Mouse (Mus musculus): ENCODE data around the gene Micu2. TPM values are rescaled to one million over a fixed set of nuclear protein-coding genes. Genes with fewer than 3 reads are reported as not detected.

Gene Micu2
- polyA plus RNA-seq, 1 experiment, result 21.3 TPM

GRCm38 (mm10) chr14:57980776-57981175 lies 18.3 kb downstream of the Micu2 start:
- Histone ChIP-seq H3K27me3 (ENCODE audit: control insufficient read depth, insufficient read depth, low read length) (no peaks in the 10 kb centered on the region), H3K4me1 (ENCODE audit: control insufficient read depth, insufficient read depth, low read length) (peaks cover 11% of the 10 kb centered on the region), H3K4me3 (replicated peaks; ENCODE audit: insufficient read depth, low read depth, low read length) (no peak overlapping the region), H3K27ac (ENCODE audit: insufficient read depth, low read length) (no peak overlapping the region)
- no peak for DNase-seq
- WGBS, result 80% methylated on average over 8 of the region's 8 CpGs
- no peak for TF ChIP-seq CTCF (IDR thresholded peaks at IDR 0.05; ENCODE audit: borderline replicate concordance, insufficient read depth, low read depth, low read length)

DNA sequence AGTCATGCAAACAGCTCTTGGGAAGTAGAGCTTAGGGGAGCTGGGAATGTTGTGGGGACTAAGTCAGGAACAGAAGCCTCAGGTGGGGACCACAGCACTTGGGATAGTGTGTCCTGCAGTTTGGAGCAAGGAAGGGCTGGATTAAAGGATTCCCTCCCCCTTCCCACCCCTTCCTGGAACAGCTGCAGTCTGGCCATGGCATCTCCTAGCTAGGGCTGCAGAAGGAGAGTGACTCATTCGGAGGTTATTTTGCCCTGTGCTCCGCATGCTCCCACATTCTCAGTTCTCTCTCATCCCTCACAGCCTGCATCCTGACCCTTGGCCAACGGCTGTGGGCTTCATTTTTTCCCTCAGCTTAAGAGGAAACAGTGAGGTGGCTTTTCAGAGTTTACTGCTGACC lies 18.9 kb downstream of the Micu2 start:
- 24% methylated on average over 3 of the region's 3 CpGs for WGBS
- no peak overlapping the region for H3K4me3 ChIP-seq (replicated peaks; ENCODE audit: insufficient read depth, low read depth, low read length)

DNA sequence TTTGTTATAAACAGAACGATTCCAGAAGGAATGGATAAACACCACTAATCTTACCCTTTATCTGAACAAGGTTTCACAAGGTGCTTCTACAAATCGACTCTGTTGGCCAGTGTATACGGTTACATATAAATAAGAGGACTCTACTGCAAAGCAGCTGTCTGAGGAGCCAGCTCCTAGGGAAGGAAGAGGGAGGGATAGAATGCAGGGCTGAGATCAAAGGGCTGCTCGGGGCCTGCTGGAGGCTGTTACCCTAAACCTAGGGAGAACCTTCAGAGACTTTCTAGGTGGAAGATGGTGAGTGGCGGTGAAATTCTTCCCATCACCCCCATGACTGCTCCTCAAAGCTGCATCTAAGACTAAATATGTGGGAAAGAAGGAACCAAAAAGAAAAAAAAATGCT lies 20.9 kb downstream of the Micu2 start:
- Histone ChIP-seq H3K4me3 (replicated peaks; ENCODE audit: insufficient read depth, low read depth, low read length) (no peak overlapping the region), H3K27me3 (ENCODE audit: control insufficient read depth, insufficient read depth, low read length) (no peaks in the 10 kb centered on the region), H3K27ac (ENCODE audit: insufficient read depth, low read length) (no peak overlapping the region), H3K4me1 (ENCODE audit: control insufficient read depth, insufficient read depth, low read length) (peaks cover 11% of the 10 kb centered on the region)
- WGBS, result 82% methylated on average over 5 of the region's 5 CpGs
- DNase-seq, result no peak
- TF ChIP-seq POLR2A (IDR thresholded peaks at IDR 0.05; ENCODE audit: borderline replicate concordance, insufficient read depth, low read length) (no peak), CTCF (IDR thresholded peaks at IDR 0.05; ENCODE audit: borderline replicate concordance, insufficient read depth, low read depth, low read length) (no peak)

More for the DNA sequence above, 18.9 kb downstream of the Micu2 start:
- DNase-seq, result peak in 1 of 2 experiments; percentile 6
- H3K27ac ChIP-seq (ENCODE audit: insufficient read depth, low read length), result no peak overlapping the region
- peaks cover 11% of the 10 kb centered on the region for H3K4me1 ChIP-seq (ENCODE audit: control insufficient read depth, insufficient read depth, low read length)
- TF ChIP-seq POLR2A (IDR thresholded peaks at IDR 0.05; ENCODE audit: borderline replicate concordance, insufficient read depth, low read length), result no peak
- TF ChIP-seq CTCF (IDR thresholded peaks at IDR 0.05; ENCODE audit: borderline replicate concordance, insufficient read depth, low read depth, low read length), result no peak
- H3K27me3 ChIP-seq (ENCODE audit: control insufficient read depth, insufficient read depth, low read length), result no peaks in the 10 kb centered on the region

DNA sequence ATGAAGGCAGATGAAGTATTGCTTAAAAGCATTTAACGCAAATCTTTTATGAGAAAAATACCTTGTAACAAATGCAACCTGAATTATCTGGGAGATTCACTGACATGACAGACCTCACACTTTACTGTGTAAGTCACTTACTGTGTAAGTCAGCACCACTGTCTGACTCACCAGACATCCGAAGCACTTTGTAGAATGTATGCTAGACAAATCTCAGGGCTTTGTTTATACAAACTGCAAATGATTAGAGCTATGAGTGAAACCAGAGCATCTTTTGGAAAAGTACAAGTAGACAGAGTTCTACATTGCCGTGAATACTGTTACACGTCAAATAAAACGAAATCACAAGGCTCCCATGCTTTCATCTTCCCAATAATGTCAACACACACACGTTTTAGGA lies 23.4 kb downstream of the Micu2 start:
- Histone ChIP-seq H3K27me3 (ENCODE audit: control insufficient read depth, insufficient read depth, low read length) (no peaks in the 10 kb centered on the region), H3K4me3 (replicated peaks; ENCODE audit: insufficient read depth, low read depth, low read length) (no peak overlapping the region), H3K4me1 (ENCODE audit: control insufficient read depth, insufficient read depth, low read length) (peaks cover 11% of the 10 kb centered on the region), H3K27ac (ENCODE audit: insufficient read depth, low read length) (no peak overlapping the region)
- 91% methylated on average over 6 of the region's 6 CpGs for WGBS
- no peak for DNase-seq
- TF ChIP-seq CTCF (IDR thresholded peaks at IDR 0.05; ENCODE audit: borderline replicate concordance, insufficient read depth, low read depth, low read length), result no peak
- no peak for TF ChIP-seq POLR2A (IDR thresholded peaks at IDR 0.05; ENCODE audit: borderline replicate concordance, insufficient read depth, low read length)

GRCm38 (mm10) chr14:57971986-57972525 lies 27.0 kb downstream of the Micu2 start:
- WGBS, result 81% methylated on average over 12 of the region's 12 CpGs
- no peak overlapping the region for H3K27ac ChIP-seq (ENCODE audit: insufficient read depth, low read length)
- no peak for DNase-seq
- peaks cover 4% of the 10 kb centered on the region; the same call in 1 of the 2 replicates for H3K4me1 ChIP-seq (ENCODE audit: control insufficient read depth, insufficient read depth, low read length)
- no peaks in the 10 kb centered on the region for H3K27me3 ChIP-seq (ENCODE audit: control insufficient read depth, insufficient read depth, low read length)
- H3K4me3 ChIP-seq (replicated peaks; ENCODE audit: insufficient read depth, low read depth, low read length), result no peak overlapping the region
- TF ChIP-seq POLR2A (IDR thresholded peaks at IDR 0.05; ENCODE audit: borderline replicate concordance, insufficient read depth, low read length), result no peak
- TF ChIP-seq CTCF (IDR thresholded peaks at IDR 0.05; ENCODE audit: borderline replicate concordance, insufficient read depth, low read depth, low read length), result no peak

- no peak for DNase-seq
- Histone ChIP-seq H3K27me3 (ENCODE audit: control insufficient read depth, insufficient read depth, low read length) (no peaks in the 10 kb centered on the region), H3K4me1 (ENCODE audit: control insufficient read depth, insufficient read depth, low read length) (no peaks in the 10 kb centered on the region), H3K4me3 (replicated peaks; ENCODE audit: insufficient read depth, low read depth, low read length) (no peak overlapping the region), H3K27ac (ENCODE audit: insufficient read depth, low read length) (no peak overlapping the region)
- 89% methylated on average over 6 of the region's 6 CpGs for WGBS
- TF ChIP-seq POLR2A (IDR thresholded peaks at IDR 0.05; ENCODE audit: borderline replicate concordance, insufficient read depth, low read length), result no peak
- no peak for TF ChIP-seq CTCF (IDR thresholded peaks at IDR 0.05; ENCODE audit: borderline replicate concordance, insufficient read depth, low read depth, low read length)
Measured at GRCm38 (mm10) chr14:57968873-57969272, 30.2 kb downstream of the Micu2 start.

- TF ChIP-seq POLR2A (IDR thresholded peaks at IDR 0.05; ENCODE audit: borderline replicate concordance, insufficient read depth, low read length) (no peak), CTCF (IDR thresholded peaks at IDR 0.05; ENCODE audit: borderline replicate concordance, insufficient read depth, low read depth, low read length) (no peak)
- no peak for DNase-seq
- H3K27me3 ChIP-seq (ENCODE audit: control insufficient read depth, insufficient read depth, low read length), result no peaks in the 10 kb centered on the region
- no peak overlapping the region for H3K4me3 ChIP-seq (replicated peaks; ENCODE audit: insufficient read depth, low read depth, low read length)
- H3K4me1 ChIP-seq (ENCODE audit: control insufficient read depth, insufficient read depth, low read length), result no peaks in the 10 kb centered on the region
- 88% methylated on average over 4 of the region's 4 CpGs for WGBS
- no peak overlapping the region for H3K27ac ChIP-seq (ENCODE audit: insufficient read depth, low read length)
Measured at GRCm38 (mm10) chr14:57967080-57967797, 31.8 kb downstream of the Micu2 start.

DNA sequence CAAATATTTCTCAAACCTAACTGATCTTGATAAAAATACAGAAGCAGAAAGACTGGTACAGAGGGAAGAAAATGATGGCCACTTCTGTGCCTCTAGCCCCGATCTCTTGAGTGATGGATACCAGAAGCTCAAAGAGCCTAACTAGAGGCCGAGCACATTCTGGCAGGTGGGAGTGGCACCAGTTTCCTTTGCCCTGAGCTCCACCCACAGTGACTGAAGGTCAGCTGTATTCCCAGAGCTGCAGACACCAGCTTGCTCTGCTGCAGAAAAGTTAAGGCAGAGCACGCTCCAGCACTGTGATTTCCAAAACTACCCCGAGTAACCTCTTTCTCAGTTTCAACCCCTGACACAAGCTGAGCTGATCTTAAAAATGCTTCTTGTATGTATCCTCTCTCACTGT lies 37.2 kb downstream of the Micu2 start:
- no peaks in the 10 kb centered on the region for H3K4me1 ChIP-seq (ENCODE audit: control insufficient read depth, insufficient read depth, low read length)
- H3K27me3 ChIP-seq (ENCODE audit: control insufficient read depth, insufficient read depth, low read length), result no peaks in the 10 kb centered on the region
- no peak for TF ChIP-seq POLR2A (IDR thresholded peaks at IDR 0.05; ENCODE audit: borderline replicate concordance, insufficient read depth, low read length)
- no peak for TF ChIP-seq CTCF (IDR thresholded peaks at IDR 0.05; ENCODE audit: borderline replicate concordance, insufficient read depth, low read depth, low read length)
- DNase-seq, result no peak
- no peak overlapping the region for H3K27ac ChIP-seq (ENCODE audit: insufficient read depth, low read length)
- no peak overlapping the region for H3K4me3 ChIP-seq (replicated peaks; ENCODE audit: insufficient read depth, low read depth, low read length)
- 80% methylated on average over 4 of the region's 4 CpGs for WGBS

All from cerebellum, adult 2 months (tissue).